Mouse (Mus musculus) cerebellum, adult 18-20 months (tissue): ENCODE data around the gene Mlx.
A peak's percentile ranks its signal among the peaks of the same experiment; 100 is the strongest.
"Not testable (repeated sequence)": the region's sequence is repeated elsewhere in the genome, so short reads cannot be mapped to it uniquely, and the experiment has no call there.

Experiments
- DNase-seq, 2 experiments: peaks; one replicate each; pipeline ENCODE4 v3.0.0; 2021

The Mlx gene

GRCm38 (mm10) chr11:101109351-101109750 is 22.3 kb downstream of the Mlx start:
- DNase-seq = no peak

- DNase-seq = no peak
Measured at GRCm38 (mm10) chr11:101110708-101111107, 23.6 kb downstream of the Mlx start.

DNA sequence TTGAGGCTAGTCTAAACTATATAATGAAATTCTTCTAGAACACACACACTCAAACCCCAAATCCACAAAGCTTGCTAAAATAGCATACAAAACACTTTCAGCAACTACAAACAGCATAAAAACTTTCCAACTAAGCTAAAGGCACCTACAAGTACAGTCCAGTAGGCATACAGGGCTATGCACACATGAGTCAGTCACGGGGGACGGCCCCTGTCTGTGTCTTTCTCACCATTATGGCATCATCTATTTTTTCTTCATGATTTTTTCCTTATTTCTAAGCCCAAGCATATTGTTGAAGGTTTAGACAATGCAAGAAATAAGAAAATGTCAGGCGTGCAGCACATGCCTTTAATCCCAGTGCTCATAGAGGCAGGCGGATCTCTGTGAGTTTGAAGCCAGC is 24.1 kb downstream of the Mlx start:
- no peak for DNase-seq

- DNase-seq = no peak
Measured at GRCm38 (mm10) chr11:101112186-101112585, 25.1 kb downstream of the Mlx start.

DNA sequence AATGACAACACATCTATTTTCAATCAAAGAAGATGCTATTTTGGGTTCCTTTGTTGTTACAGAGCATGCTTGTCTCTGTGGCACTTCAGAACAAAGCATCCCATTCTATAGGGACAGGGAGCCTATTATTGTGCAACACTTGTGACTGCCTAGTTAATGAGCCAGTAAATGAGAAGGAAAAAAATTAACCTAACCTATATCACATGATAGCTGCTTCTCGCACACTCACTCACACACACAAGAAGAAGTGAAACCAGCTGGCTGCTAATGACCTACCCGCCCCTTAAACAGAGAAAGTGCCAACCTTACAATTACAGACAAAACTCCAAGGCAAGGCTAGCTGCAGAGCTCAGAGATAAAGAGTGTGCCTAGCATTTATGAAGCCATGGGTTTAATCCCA is 28.5 kb downstream of the Mlx start:
- no peak for DNase-seq

DNA sequence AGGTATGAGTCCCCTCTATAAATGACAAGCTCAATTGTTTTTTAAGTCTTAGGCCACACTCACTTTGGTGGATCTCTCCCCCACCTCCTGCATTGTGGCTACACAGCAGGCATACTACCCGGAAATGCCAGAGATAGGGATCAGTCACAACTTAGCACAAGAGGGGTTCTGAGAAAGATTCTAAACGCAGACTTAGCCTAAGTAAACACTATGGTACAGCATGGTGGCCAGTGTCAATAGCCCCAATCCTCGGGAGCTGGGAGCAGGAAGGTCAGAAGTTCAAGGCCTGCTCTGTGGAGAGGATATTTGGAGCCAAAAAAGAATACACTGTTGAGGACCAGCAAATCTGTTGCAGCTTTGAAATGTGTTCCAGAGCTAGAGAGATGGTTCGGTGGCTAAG is 31.0 kb downstream of the Mlx start:
- no peak for DNase-seq

DNA sequence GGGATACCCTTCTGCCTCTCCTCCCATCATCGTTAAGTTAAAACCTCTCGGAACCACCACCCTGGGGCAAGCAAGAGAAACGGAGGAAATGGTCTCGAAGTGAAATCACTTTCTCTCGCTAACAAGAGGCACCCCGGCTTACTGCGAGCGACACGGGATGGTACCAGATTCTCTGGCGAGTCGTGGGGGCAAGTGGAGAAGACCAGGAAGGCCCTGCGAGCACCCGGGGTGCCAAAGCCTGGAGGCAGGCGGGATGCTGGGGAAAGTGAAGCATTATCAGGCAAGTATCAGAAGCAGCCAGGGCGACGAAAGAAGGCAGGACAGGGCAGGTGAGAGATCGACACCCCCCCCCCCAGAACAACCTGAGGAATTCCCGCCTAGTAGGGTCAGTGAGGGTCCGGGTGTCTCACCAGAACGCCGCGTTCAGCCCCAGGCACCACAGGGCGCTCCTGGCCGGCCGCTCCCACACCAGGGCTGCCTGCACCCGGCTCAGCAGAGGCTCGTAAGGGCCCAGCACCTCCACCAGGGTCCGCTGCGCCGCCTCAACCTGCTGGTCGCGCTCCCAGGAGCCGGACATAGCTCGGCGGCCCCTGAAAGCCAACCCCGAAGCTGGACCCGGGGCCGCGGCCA is 32.2 kb downstream of the Mlx start:
- DNase-seq = no peak

DNA sequence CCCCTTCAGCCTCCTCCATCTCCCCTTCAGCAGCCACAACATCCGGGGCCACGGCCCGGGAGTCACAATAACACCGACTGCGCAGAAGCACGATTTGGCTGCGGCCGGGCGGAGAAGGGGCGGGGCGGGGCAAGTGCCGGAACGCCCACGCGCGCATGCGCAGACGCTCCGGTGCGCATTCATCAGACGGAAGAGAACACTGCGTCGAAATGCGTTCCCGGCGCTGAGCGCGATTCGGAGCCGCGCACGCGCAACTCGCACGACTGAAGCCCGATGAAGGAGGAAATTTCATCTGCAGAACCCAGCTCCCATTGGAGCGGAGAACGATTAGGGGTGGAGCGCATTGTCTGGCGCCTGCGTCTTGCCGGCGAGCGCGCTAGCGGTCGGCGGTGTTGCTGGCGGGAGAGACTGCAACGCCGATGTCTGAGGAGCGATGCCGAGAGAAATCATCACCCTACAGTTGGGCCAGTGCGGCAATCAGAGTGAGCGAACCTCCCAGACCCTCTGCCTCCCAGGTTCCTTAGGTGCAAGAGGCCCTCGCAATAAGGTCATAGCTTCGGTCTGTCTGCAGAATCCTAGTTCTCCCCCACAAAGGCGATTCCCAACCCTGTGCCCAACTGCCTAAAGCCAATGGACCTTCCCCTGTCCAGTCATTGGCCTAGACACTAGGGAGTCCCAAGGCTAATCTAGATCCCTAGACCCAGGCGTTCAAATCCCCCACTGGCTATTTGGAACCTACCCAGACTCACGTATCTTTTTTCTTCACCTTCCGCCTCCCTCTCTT is 32.9 kb downstream of the Mlx start, which contains the start of the genes Retreg3 and Tubg1:
Retreg3 (minus strand) TSS at position 133 of the 784 bp plus-strand sequence.
Tubg1 (plus strand) TSS at position 178 of the 784 bp plus-strand sequence.
- DNase-seq = peak; percentile 97 to 100

DNA sequence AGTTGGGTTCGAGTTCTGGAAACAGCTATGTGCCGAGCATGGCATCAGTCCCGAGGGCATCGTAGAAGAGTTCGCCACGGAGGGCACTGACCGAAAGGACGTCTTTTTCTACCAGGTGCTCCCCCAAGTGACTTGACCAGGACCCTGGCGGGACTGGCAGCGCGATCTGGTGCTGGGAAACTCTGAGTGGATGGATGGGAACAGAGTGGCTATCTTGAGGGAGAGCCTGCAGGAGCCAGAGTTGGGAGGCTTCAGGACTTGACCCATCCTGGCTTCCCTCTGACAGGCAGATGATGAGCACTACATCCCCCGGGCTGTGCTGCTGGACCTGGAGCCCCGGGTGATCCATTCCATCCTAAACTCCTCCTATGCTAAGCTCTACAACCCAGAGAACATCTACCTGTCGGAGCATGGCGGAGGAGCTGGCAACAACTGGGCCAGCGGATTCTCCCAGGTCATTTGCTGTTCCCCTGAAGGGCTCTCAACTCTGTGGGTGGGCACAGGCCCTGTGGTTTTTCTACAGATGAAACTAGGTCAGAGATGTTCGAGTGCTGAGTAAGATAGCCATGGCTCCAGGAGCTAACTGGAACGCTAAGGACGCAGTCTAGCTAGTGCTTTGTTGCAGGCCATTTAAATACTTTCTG is 33.6 kb downstream of the Mlx start:
- DNase-seq = peak in 1 of 2 experiments; percentile 31

- DNase-seq = not testable (repeated sequence)
Measured at GRCm38 (mm10) chr11:101124494-101124893, 37.4 kb downstream of the Mlx start.

DNA sequence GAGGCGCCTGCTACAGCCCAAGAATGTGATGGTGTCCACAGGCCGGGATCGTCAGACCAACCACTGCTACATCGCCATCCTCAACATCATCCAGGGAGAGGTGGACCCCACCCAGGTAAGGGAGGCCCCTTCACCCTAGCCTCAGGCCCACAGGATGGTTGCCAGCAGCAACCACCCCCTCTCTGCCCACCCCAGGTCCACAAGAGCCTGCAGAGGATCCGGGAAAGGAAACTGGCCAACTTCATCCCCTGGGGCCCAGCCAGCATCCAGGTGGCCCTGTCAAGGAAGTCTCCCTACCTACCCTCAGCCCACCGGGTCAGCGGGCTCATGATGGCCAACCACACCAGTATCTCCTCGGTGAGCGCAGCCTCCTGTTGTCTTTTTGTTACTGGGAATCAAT is 37.9 kb downstream of the Mlx start:
- DNase-seq = not testable (repeated sequence)

DNA sequence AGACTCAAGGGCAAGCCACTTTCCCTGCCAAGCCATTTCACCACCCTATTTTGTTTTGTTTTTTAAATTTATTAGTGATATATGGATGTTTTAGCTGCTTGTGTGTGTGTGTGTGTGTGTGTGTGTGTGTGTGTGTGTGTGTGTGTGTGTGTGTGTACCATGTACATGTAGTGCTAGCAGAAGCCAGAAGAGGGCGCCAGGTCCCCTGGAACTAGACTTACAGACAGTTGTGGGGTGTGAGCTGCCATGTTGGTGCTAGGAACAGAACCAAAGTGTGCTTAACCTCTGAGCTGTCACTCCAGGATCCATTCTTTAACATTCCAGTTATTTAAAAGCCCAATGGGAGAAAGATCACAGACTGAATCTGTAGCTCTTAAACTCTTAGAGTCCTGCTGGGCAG is 40.0 kb downstream of the Mlx start:
- peak in 1 of 2 experiments; percentile 38 for DNase-seq

- DNase-seq = peak; percentile 80 to 91
Measured at GRCm38 (mm10) chr11:101128996-101129577, 42.0 kb downstream of the Mlx start.

GRCm38 (mm10) chr11:101130056-101130756 is 43.1 kb downstream of the Mlx start:
- peak; percentile 45 to 49 for DNase-seq

DNA sequence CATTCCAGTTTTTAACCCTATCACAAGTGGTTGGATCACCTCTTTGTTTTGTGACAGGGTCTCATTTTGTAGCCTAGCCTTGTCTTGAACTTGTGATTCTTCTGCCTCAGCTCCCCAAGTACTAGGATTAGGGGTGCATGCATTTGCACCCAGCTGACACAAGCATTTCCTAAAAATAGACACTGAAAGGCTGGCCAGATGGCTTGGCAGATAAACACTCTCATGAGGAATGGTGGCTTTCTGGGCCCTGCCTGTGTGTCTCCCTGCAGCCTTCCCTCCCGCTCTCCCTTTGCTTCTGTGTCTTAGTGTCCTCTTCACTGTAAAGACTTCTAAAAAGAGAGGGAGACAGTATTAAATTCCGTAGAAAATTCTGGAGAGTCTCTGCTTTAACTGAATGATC is 44.1 kb downstream of the Mlx start:
- peak; percentile 69 to 78 for DNase-seq

- no peak for DNase-seq
Measured at GRCm38 (mm10) chr11:101131701-101132100, 44.6 kb downstream of the Mlx start.

GRCm38 (mm10) chr11:101133037-101133436 is 46.0 kb downstream of the Mlx start:
- DNase-seq = no peak

DNA sequence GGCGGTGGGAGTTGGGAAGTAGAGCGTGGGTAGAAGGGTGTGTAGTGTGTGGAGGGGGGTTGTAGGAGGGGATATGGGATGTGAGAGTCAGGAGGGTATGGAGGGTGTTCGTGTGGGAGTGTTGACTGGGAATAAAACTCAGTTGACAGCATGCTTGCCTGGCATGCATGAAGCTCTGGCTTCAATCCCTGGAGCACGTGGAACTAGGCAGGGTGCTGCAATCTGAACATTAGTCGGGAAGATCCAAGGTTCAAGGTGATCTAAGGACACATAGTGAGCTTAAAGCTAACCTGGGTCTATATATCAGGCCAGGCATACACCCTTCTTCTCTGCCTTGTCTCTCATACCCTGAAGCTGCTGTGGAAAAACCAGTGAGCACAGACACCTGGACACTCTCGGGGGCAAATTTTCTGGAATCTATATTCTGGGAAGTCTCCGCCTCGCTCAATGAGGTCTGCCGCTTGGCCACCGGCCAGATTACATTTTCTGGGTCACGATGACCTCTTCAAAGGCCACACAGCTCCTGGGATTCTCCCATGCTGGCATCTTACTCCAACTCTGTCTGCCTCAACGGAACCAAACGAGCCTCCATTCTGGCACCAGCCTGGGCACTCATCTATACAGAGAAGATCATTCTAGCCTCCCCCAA is 47.3 kb downstream of the Mlx start:
- DNase-seq = peak in 1 of 2 experiments; percentile 37

GRCm38 (mm10) chr11:101137000-101137399 is 49.9 kb downstream of the Mlx start:
- DNase-seq = no peak

DNA sequence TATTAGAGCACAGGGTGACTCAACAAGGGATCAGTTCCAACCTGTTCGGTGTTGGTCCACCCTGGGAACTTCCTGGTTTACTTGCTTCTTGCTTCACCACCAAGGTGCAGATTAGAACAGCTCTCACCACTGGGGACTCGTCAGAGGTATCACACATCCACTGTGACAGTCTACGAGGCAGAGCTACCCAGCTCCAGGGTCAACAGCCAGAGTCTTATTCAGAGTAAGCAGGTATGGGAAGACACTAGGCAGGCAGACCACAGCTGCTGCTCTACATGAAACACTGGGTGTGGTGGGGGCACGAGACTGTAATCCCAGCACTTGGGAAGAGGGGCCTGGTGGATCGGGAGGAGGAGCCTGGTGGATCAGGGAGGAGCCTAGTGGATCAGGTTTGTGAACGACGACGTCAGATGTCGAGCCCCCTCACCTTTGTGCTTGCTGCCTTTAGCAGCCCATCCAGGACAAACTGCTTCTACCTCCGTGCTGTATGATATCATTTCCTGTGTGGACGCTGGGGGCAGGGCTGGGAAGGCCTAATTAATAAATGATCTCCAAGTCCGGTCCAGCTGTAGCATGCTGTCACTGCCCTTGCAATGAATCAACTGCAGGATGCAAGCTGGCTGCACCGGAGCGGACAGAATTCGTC is 51.6 kb downstream of the Mlx start:
- no peak for DNase-seq

DNA sequence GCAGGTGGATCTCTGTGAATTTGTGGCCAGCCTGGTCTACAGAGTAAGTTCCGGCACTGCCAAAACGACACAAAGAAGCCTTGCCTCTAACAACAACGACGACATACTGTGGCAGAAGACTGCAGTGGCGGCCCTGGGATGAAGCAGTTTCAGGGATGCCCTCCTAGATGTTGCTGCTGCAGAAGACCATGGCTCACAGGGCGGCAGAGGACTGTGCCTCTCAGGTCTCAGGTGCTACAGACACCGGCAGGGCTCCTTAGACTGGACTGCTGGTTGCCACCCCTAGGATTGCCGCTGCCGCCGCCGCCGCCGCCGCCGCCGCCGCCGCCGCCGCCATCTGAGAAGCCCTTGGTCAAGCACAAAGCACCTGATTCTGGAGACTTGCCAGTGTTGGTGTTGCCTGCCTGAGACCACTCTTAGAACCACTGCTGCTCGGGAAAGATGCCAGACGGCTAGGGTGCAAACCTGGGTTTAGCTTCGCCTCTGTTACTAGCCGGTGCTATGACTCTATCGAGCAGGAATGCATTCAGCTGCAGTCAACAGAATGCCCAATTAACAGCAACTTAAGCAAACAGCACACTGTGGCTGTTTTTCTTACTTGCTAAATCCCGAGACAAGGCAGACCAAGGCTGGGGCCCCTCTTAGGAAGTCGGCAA is 53.2 kb downstream of the Mlx start:
- peak in 1 of 2 experiments; percentile 45 for DNase-seq
